Mouse (Mus musculus): ENCODE data around the gene Pcif1. TPM values are rescaled to one million over a fixed set of nuclear protein-coding genes. Genes with fewer than 3 reads are reported as not detected.

Gene Pcif1
- 100 to 1,000 TPM in 1 of 2 experiments, 10 to 100 TPM in 1; 93.2 to 104 TPM for total RNA-seq (2023)

DNA sequence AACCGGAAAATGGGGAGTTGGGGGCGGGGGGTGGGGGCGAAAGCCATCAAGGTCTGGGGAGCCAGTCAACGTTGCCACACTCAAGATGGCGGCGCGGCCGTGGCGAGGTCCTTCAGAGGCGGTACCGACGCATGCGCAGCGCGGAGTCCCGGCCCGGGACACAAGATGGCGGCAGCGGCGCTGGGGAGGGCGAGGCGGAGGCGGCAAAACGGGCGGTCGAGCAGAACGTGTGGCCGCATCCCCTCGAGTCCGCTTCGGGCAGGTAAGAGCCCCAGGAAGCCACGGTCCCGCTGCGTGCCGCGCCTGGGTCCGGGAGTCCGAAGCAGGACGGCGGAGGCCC is at the start of gene Pcif1:
TSS of gene Pcif1 (plus strand) at position 77 of the 340 bp plus-strand sequence.

DNA sequence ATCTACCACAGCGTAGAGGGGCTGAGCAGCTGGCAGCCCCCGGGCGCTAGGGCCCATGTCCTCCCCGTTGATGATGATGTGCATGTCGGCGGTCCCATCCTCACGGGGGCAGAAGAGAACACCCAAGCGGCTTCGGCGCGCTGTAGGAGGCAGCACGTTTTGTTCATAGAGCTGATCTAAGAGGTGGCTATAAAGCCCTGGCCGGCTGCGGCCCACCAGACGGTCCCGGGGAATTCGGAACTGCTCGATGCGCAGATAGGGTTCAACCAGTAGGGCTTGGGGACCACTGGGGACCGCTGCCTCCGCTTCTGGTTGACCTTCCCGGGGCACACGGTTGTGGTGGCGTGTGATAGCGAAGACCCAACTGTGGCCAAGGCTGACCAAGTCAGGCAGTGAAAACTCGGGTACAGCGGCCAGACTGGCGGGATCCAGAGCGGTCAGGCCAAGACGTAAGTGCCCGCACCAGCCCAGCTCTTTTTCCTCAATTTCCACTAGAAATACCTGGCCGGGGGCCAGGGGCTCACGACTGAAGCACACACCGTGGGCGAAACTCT is 46.3 kb upstream of the Pcif1 start, which contains the start of gene Ctsa:
TSS of gene Ctsa (plus strand) at position 126 of the 554 bp plus-strand sequence.

DNA sequence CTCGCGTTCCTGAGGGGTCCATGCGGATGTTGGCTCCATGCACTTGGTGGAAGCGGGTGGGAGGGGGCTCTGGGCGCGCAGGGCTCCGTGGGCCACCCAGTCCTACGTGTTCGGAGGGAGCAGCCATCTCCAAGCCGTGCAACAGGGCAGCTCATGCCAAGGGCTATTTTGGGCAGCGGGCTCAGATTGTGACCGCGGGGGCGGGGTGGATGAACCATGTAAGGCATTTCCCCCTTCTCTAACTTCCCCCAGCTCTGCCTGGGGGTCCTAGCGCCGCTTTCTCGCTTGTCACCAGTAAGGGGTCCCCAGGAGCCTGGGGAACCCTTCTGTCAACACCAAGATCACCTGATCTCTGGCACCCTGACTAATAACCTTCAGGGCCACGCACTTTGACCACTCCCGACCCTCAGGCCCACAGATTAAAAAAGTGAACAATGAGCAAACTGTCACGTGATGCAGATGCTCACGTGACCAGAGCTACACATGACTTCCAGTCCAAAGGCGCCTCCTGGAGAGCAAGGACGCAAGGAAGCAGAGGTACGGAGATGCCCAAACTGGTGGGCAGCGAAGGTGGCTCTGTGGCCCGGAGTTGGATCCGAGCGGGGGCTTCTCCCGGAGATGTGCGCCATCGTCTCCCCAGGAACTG is 45.7 kb upstream of the Pcif1 start, which contains the start of gene Neurl2:
TSS of gene Neurl2 (minus strand) at position 143 of the 646 bp plus-strand sequence.

DNA sequence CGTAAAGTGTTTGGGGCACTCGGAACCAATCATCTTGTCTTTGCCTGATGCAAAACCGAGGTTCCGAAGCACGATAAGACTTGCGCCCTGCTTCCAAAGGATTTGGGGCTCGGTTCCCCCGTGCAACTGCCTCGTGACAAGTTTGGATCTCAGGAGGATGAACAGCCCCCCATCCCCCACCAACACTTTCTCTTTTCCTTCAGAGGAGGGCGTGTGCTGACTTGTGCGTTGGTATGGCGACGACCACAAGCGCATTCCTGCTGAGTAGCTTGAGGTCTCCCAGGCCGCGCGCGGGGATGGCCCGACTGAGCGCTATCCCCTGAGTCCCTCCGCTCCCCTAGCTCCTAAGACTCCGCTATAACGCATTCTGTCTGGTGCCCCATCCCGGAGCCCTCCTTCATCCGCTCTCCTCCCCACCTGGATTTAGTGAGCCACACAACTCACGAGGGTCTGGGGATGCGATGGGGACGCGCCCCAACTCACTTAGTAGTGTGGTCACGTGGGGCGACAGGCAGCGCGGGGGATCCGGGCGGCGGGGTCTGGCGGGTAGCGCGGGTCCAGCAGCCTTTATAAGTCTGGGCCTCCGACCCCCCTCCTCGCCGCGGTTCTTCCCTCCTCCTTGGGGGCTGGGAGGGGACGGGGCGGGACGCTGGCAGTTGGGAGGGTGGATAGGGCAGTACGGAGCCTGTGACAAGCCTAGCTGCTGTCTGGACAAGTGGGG is 21.8 kb upstream of the Pcif1 start, which contains the start of gene Pltp:
TSS of gene Pltp (minus strand) at position 611 of the 721 bp plus-strand sequence.

DNA sequence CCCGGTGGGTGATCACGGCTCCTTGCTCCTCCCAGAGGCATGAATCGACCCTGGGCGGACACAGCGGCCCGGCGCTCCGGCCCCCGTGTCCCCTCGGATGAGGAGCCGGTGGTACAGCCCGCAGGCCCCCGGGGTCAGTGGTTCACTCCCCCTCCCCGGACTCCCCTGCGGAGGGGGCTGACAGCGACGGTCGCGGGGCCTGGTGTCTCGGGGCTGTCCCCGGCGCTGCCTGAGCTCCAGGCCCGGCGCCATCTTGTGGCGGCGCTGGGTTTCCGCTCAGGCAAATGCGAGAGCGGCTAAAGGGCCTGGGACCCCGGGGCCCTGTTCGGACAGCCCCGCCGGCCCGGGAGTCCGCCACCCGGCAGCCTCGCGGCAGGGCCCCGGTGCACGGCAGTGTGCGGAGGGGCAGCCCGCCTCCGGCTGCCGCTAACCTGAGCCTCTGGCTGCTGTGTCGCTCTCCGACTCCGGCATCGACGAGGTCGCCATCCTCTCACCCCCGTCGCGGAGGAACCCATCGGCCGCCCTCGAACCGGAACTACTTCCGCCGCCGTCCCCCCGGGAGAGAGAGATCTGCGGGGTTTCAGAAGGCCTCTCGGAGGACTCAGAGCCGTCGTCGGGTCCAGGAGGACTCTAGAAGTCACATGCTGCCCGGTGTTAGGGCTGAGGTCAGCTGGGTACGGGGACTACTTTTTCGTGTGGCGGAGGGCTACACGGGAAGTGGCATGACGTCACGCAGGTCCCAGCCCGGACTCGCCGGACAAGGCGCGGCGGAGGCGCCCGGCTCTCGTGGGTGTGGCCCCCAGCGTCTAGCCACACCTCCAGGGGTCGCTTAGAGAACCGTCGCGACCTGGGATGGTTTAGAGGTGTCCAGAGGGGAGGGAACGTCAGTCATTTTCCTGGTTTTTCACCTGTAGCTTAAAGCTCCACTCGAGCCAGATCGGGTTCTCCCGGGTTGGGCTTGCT is 32.3 kb downstream of the Pcif1 start, which contains the start of gene Zfp335:
TSS of gene Zfp335 (minus strand) at position 672 of the 963 bp plus-strand sequence.

DNA sequence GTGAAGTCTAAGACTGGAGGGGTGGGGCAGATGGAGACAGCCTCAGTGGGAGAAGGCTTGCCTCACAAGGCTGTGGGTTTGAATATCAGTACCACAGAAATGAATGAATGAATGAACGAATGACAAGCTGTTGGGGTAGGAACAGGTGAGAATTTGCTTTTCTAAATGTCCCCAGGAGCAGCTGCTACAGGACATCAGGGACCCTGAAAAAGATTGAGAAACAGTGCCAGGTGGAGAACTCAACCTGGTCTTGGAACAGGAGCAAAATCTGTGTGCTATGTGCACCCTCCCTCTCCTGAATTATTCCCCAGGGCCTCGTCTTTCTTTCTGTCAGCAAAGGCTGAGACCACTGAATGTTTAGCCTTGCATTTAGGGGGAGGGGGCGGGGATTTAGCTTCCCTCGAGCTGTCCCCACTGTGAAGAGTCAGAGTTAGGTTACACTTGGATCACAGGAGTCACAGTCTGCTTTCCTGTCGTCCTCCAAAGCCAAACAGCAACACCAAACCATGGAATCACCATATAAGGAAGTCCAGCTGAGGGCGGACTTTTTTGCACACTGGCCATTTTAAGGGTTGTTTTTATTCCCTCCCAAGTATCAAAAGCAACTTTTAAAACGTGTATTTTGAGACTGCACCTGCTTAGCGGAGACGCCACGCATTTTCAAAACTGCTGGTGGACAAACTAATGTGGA is 61.2 kb downstream of the Pcif1 start, which contains the start of gene Mmp9:
TSS of gene Mmp9 (plus strand) at position 641 of the 691 bp plus-strand sequence.

Other genes starting within 250 kb of the Pcif1 start
- not detected for gene Wfdc16, start 240.5 kb upstream of the Pcif1 start, total RNA-seq (2023)
- not detected for gene Wfdc10, start 223.3 kb upstream of the Pcif1 start, total RNA-seq (2023)
- gene Wfdc9, start 222.7 kb upstream of the Pcif1 start, total RNA-seq (2023) = not detected
- not detected for gene Wfdc11, start 205.2 kb upstream of the Pcif1 start, total RNA-seq (2023)
- not detected for gene Wfdc13, start 194.2 kb upstream of the Pcif1 start, total RNA-seq (2023)
- not detected for gene Spint4, start 180.8 kb upstream of the Pcif1 start, total RNA-seq (2023)
- not detected for gene Spint5, start 164.0 kb upstream of the Pcif1 start, total RNA-seq (2023)
- gene Wfdc3, start 133.4 kb upstream of the Pcif1 start, total RNA-seq (2023) = not detected
- gene Dnttip1, start 133.3 kb upstream of the Pcif1 start, total RNA-seq (2023) = 10 to 100 TPM; 46.5 to 47.0 TPM
- 1 to 10 TPM; 2.4 to 2.7 TPM for gene Ube2c, start 109.4 kb upstream of the Pcif1 start, total RNA-seq (2023)
- gene Tnnc2, start 99.3 kb upstream of the Pcif1 start, total RNA-seq (2023) = not detected
- gene Snx21, start 93.5 kb upstream of the Pcif1 start, total RNA-seq (2023) = 1 to 10 TPM in 1 of 2 experiments, under 1 TPM in 1; 0.50 to 1.5 TPM
- 10 to 100 TPM; 57.1 to 64.3 TPM for gene Acot8, start 74.4 kb upstream of the Pcif1 start, total RNA-seq (2023)
- gene Zswim3, start 74.2 kb upstream of the Pcif1 start, total RNA-seq (2023) = 1 to 10 TPM; 3.7 to 6.0 TPM
- 10 to 100 TPM in 1 of 2 experiments, 1 to 10 TPM in 1; 7.7 to 12.2 TPM for gene Zswim1, start 56.6 kb upstream of the Pcif1 start, total RNA-seq (2023)
- gene Spata25, start 50.8 kb upstream of the Pcif1 start, total RNA-seq (2023) = 1 to 10 TPM in 1 of 2 experiments, not detected in 1; 1.9 TPM
- 100 to 1,000 TPM; 217 to 222 TPM for gene Ctsa, start 46.4 kb upstream of the Pcif1 start, total RNA-seq (2023)
- gene Neurl2, start 45.8 kb upstream of the Pcif1 start, total RNA-seq (2023) = 1 to 10 TPM; 7.0 to 7.9 TPM
- gene Pltp, start 21.6 kb upstream of the Pcif1 start, total RNA-seq (2023) = 1 to 10 TPM; 8.2 to 10.0 TPM
- gene Zfp335, start 32.5 kb downstream of the Pcif1 start, total RNA-seq (2023) = 10 to 100 TPM; 60.9 to 65.7 TPM
- 1 to 10 TPM in 1 of 2 experiments, not detected in 1; 1.1 TPM for gene Mmp9, start 61.5 kb downstream of the Pcif1 start, total RNA-seq (2023)
- 1 to 10 TPM; 2.1 to 3.4 TPM for gene Slc12a5, start 81.5 kb downstream of the Pcif1 start, total RNA-seq (2023)
- 10 to 100 TPM; 53.3 to 58.1 TPM for gene Ncoa5, start 155.6 kb downstream of the Pcif1 start, total RNA-seq (2023)
- gene Cd40, start 176.3 kb downstream of the Pcif1 start, total RNA-seq (2023) = 100 to 1,000 TPM; 200 to 238 TPM
- not detected for gene 1700025C18Rik, start 211.4 kb downstream of the Pcif1 start, total RNA-seq (2023)